Mouse (Mus musculus) adrenal gland, adult (tissue): Measurements from ENCODE around the gene Plch2.

Source experiments
- DNase-seq, 2 experiments: peaks; one replicate each; pipeline ENCODE4 v3.0.0; 2022 to 2023; ENCODE audit warnings: low spot score in 1 of 2; ENCODE audit not compliant: inconsistent age in 2 of 2

Plch2 gene

DNA sequence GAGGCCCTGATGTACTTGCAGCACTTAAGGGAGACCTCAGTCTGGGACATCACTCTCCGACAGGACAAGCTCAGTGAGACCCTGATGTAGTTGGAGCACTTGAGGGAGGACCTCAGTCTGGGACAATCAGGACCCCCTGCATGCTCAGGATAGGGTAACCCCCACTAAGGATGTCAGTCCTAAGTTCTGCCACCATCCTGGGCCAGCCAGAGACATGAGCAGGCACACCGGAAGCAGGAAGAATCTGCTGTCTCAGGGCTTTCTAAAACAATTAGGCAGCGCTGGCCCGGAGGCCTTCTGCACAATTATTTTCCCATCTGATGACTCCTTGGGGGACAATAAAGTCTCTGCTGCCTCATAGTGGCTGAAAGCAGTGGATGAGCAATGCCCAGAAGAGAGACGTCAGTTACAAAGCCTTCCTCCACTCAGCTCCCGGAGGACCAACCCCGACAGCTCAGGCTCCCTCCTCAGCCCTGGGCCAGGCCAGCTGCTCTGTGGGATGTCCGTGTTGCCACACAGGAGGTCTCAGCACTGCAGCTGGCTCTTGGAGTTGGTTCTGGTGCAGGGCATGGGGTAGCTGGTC is 59.9 kb downstream of the Plch2 start:
- no peak for DNase-seq

DNA sequence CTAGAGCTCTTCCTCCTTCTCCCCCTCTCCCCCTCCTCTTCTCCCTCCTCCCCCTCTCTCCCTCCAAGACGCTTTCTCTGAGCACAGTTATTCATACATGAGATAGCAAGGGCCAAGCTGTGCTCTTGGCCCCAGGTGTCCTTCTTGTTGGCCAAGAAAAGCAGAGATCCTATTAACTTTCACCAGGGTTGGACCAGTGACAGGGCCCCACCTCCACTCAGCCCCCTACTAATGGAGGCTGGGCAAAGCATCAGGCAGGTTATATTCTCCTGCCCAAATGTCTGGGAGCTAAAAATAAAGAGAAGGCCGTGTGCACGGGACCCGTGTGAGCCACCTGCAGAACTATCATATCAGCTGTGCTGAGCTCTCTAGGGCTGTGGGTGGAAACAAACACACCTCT is 61.7 kb downstream of the Plch2 start:
- DNase-seq: no peak

DNA sequence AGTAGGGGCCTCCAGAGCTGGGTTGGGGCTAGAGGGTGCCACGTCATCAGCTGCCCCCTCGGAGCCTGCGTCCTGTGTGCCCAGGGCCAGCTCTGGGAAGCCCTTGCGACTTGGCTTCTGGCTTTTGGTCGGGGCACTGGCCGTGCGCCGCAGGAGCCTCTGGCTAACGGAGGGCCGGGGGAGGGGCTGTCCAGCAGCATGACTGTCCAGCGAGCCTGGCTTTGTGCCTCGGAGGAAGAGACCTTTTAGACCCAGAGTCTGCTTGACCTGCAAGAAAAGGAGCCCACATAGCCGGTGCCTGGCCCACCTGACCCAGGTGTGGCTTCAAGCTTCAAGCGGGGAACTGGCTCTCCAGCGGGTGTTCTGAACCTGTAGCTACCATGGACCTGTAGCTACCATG is 69.8 kb downstream of the Plch2 start:
- DNase-seq: no peak

DNA sequence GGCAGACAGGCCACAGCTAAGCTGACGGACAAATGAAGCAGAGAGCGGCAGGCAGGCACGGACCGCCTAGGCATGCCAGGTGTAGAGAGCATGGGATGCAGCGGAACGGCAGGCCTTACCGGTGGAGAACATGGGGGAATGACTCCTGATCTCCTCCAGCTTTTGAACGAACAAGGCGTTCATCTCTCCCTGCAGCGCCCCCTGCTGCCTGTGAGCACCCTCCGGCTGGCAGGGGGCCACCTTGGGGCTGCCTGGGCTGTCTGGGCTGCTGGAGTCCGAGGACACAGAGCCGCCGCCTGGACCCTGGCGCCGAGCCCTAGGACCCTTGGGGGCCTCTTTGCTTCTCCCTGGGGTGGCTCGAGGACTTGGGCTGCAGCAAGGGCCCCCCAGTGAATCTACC is 70.5 kb downstream of the Plch2 start:
- DNase-seq: peak; percentile 81 to 92

DNA sequence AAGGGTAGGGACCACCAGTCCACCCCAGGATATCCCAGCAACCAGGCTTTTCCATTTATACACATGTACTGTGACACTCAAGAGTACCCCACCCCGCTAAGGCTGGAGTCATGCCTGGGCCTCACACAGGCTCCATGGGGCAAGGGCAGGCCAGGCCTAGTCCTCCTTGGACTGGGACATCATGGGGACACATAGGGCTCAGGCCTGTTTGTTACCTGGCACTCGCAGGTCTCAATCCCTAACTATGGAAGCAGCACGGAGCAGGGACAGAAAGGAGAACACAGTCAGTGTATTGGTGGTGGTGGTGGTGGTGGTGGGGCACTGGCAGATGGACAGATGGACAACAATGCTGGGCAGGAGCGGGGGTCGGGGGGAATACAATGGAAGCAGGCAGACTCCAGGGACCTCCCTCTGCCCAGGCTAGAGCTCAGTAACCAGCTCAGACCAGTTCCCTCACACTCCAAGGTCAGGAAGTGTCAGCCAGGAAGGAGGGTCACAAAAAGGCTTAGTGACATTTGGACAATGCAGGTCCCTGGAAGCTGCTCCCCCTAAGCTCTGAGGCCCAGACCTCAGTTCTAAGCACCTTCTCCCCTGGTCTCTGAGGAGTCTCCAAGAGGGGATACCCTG is 71.3 kb downstream of the Plch2 start:
- DNase-seq: peak in 1 of 2 experiments; percentile 32

DNA sequence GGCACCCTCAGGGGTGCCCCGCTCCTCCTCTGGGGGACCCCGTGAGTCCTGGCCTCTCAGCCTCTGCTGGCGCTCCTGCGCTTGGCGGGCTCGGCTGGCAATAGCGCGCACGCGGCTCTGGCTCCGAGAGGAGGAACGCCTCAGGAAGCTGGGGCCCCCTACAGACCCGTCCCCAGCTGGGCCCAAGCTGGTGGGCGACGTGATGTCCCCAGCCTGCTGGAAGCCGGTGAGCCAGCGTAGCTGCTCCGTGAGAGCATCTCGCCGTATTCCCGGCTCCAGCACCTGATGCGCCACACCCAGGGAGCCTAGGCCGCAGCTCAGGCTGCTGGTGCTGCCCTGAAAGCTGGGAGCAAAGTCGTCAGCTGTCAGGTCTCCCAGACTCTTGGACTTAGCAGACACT is 72.8 kb downstream of the Plch2 start:
- DNase-seq: peak in 1 of 2 experiments; percentile 31

DNA sequence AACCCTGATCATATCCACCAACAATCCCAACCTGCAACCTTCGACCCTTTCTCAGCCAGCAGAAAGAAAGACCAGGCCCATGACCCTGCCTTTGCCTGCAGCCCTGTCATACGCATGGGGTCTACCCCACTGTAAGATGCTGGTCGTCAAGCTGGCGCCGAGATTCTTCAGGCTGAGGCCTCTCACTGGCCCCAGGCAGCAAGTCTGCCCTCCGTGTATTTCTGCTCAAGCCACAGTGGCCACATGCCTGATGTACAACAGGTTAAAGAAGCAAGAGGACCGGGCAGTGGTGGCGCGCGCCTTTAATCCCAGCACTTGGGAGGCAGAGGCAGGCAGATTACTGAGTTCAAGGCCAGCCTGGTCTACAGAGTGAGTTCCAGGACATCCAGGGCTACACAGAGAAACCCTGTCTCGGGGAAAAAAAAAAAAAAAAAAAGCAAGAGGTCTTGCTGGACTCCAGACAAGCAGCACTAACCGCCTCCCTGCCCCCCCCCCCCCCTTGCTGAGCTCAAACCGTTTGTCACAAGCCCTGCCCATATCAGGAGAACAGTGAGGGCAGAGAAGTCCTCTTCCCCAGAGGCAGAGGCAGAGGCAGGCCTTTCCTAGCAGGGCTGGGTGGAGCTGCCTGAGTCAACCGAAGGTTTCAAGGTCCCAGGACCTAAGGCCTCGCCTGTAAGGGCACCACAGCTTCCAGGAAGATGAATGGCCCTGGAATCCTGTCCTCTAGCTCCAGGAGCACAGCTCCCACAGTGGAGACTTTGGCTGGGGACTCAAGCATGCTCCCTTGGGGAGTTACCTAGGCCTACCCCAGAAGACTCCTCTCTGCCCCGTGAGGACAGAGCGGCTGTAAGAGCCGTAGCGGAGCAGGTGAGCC is 74.1 kb downstream of the Plch2 start:
- peak; percentile 88 to 91 for DNase-seq

DNA sequence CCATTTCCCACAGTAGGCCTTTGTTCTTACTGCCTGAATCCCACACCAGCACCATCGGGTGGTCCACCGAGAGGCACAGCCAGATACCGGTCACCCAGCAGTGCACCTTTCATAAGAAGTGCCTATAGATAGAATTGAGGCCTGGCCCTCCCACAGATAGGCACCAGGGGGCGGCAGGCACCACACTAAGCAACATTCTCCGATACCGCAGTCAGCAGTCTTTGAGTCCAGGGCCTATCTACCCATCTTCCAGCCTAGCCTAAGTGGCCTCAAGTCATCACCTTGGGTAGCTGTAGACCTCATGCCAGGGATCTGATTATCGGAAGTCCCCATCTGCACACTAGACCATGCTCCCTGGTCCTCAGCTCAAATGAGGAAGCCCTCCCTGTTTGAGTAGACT is 75.1 kb downstream of the Plch2 start:
- DNase-seq: peak; percentile 67 to 84

DNA sequence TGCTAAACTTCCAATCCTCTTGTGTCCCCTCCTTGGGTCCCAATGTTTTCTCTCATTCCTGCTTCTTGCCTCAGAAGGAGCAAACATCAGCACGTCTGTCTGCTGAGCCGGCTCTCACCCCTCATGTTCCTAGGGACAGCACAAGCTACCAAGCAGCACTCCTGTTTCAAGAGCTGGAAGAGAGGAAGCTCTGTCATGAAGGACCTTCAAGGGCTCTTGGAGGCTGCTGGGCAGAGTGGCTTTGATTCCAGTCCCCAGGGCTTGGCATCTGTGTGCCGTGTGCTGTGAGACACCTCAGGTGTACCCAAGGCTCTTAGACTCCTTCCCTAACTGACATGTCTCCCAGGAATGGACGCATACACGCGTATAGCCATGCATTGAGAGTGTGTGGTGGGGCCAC is 75.5 kb downstream of the Plch2 start:
- no peak for DNase-seq

DNA sequence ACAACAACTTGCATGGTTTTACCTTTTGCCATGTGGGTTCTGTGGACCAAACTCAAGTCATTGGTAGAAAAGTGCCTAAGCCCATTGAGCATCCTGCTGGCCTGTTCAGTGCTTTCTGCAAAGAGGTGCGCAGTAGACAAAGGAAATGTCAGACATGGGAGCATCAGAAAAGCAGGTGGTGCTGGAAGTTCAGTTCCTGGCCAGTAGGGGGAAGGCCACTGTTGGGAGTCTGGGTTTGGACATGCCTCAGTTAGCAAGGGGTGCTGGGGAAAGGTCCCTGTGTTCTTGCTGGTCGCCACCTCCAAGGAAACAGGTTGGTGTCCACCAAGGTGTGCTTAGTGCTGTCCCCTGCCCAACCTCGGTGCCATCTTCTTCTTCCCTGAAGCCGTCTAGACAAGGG is 76.5 kb downstream of the Plch2 start:
- peak in 1 of 2 experiments; percentile 32 for DNase-seq

DNA sequence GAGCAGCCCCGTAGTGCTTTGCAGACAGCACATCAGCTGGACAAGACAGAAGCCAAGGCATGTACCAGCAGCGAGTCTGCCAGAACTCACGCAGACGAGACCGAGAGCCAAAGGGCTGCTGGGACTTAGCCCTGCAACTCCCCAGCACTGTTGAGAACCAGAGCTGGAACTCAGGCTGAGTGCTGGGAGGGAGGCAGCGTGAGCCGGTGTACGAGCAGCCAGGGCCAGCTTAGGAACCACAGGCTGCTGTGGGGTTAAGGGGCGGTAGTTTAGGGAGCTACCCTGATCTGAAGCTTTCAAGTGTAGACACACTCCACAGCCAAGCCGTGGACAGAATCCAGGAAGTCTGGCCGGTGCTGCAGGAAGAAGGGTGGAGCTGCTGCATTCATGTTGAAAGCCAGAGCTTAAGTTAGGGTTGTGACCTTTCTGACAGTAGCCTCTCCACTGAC is 82.4 kb downstream of the Plch2 start:
- DNase-seq: peak in 1 of 2 experiments; percentile 56

DNA sequence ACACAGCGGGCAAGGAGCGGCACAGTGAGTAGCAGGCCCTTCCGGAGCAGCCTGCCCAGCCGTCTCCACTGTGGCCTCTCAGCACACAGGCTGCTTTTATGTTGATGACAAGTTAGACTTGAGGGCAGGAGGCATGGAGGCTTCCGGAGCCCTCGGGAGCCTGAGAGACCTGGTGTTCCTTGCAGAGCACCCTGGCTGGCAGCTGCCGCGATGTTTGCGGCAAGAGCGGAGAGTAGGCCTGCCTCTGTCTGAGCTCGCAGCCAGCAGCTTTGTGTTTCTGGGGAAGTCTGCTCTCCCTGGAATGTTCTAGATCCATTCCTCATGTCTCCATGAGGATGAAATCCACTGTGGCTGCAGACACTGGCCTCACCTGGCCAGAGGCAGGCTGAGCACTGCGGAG is 84.0 kb downstream of the Plch2 start:
- no peak for DNase-seq

DNA sequence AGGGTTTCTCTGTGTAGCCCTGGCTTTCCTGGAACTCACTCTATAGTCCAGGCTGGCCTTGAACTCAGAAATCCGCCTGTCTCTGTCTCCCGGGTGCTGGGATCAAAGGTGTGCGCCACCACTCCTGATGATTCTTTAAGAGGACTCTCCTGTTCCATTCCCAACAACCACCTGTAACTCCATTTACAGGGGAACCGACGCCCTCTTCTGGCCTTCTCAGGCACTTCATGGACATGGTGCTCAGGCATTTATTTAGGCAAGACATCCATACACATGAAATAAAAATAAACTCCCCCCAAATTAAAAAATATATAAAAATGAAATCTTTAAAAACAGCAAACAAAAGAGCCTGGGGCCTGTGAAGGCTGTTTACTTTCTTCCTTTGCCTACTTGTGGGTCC is 89.4 kb downstream of the Plch2 start:
- DNase-seq: peak in 1 of 2 experiments; percentile 72

DNA sequence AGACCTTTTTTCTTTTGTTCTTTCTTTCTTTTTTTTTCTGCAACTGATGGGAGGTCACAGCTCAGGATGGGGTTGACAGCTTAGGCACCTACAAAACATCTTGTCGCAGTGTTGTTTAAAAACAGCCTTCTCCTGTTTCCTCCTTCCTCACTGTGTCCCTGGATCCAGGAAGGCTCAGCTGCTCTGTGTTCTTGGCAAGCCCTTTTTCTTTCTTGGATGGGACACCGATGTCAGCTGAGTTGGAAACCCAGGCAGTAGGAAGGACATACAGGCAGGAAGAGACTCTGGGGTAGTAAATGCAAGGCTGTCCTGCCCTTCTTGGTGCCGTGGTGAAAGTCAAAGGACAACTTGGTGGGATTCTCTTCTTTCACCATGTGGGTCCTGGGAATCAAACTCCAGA is 90.7 kb downstream of the Plch2 start:
- no peak for DNase-seq

DNA sequence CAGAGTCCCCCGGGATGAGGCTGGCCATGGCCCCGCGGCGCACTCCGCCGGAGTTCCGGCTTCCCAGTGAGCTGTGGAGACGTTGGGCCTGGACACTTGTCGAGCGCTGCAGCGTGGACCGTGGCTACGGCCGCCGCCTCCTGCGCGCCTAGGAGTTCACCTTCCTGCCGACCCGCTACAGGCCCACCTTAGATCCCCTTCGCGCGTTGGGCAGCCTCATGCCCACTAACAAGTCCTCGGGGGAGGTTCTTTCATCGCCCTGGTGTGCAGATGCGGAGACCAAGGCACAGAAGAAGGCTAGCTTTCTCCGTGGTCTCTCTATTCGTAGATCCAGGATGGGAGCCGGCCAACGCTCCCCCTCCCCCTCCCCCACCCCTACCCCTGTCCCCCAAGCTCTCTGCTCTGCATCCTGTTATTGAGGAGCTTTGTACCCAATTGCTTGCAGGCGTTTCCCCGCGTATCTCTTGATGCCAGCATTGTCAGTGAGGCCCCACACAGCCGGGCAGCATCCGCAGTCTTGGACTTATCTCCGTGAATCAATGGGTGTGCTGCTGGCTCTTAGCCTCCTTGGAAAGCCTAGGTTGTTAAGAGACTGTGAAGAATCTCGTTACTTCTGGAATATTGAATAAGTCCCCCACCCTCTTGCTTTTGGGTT is 91.9 kb downstream of the Plch2 start:
- peak in 1 of 2 experiments; percentile 56 for DNase-seq

DNA sequence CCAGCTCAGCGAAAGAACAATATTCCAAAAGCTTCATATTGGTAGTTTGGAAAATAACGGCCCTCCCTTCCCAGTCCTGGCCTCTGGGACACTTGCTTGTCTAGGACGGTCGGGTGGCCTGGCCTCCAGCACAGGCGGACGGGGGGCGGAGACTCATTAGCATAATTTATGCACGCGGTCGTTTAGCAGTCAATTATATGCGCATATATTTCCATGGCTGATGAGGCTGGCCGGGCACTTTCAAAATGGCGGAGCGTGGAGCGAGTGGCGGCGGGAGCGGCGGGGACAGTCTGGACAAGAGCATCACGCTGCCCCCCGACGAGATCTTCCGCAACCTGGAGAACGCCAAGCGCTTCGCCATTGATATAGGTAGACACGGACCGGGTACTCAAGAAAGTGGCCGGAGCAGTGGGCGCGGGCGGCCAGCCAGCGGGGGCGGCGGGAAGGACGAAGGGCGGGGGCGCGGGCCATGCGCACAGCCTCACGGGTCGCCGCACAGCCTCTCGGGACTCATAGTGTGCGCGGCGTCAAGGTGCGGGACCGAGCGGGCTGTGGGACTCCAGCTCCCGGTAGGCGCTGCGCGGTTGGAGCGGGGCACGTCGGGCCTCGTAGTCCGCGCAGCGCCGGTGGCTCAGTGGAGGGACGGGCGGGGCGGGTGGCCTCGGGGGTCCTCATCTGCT is 92.5 kb downstream of the Plch2 start, which contains the start of gene Pank4:
TSS of gene Pank4 (plus strand) at position 223 of the 680 bp plus-strand sequence.
- DNase-seq: peak; percentile 93 to 98

DNA sequence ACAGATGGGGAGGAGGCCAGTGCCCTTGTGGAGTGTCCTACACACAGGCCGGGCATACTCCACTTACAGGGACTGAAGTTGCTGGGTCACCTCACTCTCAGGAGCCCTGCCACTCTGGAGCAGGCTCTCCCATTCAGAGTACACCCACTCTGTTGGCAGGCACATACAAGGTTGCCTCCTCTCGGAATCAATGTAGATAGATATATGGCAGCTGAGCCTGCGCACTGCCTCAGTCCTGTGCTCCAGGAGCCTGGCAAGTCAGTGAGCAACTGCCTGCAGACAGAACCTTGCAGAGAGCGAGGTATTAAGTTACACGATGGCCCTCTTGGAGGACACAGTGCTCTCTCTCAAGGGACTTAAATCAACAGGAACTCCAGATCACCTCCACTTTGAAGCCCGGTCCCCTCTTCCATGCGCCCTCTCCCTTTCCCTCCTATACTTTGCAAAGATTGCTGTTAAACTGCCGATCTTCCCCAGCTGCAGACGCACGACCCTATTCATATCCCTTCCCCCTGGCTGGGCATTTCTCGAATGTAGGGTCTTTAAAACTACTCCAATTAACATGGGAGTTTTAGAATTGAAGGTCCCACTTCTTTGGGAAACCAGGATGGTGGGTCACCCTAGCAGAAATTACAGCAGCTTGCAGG is 93.3 kb downstream of the Plch2 start:
- DNase-seq: no peak

DNA sequence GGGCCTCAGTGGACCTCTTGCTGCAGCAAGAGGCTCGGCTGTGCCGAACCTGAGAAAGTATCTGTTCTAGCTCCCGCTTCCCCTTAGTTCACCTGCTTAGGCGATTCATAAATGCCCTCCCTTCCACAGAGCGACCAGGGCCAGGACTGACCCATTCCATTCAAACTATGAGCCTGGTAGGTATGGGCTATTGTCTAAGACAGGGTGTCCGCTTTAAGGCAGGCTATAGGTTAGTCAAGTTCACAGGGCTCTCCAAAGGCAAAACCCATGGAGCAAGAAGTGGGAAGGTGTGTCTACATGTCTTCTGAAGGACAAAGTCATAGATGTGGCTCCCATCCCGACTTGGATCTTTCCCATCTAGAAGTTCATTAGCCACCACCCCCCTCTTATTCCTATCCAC is 93.9 kb downstream of the Plch2 start:
- DNase-seq: no peak

DNA sequence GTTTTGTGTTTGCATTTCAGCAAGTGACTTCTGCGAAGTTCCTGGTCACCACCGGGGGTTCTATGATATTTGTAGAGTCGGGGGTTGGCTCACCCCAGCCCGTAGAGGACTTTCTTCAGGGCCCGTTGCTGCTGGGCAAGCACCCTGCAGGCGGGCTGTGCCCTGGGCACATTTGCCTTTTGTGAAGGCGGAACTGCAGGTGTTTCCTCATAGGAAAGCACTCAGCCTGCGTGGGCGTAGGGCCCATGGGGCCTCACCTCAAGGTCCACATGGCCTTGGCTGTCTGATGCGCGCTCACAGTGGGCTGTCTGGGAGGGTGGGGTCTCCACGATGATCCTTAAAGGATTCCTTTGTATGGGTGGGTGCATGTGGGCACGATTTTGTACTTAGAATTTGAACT is 94.7 kb downstream of the Plch2 start:
- DNase-seq: no peak

DNA sequence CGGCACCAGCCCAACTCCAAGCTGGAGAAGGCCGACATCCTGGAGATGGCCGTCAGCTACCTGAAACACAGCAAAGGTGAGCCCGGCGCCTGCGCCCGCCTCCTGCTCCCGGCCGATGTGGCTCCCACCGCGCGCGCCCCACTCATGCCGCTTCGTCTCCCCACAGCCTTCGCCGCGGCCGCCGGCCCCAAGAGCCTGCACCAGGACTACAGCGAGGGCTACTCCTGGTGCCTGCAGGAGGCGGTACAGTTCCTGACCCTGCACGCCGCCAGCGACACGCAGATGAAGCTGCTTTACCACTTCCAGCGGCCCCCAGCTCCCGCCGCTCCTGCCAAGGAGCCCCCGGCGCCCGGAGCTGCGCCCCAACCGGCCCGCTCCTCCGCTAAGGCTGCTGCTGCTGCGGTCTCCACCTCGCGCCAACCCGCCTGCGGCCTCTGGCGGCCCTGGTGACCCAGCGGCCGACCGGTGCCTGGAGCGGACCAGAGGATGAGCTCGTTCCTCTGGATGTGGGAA is 95.3 kb downstream of the Plch2 start:
- DNase-seq: peak; percentile 42 to 74
